Mouse (Mus musculus) kidney, adult 18-20 months (tissue): Measurements from ENCODE around the gene Acox1.

Experiments used
- DNase-seq: peaks from one replicate; pipeline ENCODE4 v3.0.0; 2021

The Acox1 gene

DNA sequence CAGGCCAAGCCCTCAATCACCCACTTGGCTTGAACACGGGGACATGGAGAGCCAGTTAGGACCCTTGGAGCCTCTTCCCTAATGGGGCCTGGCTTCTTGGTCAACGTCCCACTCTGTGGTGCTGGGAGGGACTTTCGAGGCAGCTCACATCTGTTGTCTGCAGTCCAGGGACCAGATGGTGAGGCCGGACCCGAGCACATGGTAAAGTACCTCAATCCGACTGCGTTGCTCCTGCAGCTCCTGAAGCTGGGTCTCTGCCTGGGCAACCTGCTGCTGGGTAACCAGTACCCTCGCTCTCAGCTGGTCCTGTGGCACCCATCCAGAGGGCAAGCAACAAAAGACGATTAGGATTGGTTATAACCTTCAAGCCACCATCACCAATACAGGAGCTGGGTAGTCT is 70.9 kb downstream of the Acox1 start:
- no peak for DNase-seq

DNA sequence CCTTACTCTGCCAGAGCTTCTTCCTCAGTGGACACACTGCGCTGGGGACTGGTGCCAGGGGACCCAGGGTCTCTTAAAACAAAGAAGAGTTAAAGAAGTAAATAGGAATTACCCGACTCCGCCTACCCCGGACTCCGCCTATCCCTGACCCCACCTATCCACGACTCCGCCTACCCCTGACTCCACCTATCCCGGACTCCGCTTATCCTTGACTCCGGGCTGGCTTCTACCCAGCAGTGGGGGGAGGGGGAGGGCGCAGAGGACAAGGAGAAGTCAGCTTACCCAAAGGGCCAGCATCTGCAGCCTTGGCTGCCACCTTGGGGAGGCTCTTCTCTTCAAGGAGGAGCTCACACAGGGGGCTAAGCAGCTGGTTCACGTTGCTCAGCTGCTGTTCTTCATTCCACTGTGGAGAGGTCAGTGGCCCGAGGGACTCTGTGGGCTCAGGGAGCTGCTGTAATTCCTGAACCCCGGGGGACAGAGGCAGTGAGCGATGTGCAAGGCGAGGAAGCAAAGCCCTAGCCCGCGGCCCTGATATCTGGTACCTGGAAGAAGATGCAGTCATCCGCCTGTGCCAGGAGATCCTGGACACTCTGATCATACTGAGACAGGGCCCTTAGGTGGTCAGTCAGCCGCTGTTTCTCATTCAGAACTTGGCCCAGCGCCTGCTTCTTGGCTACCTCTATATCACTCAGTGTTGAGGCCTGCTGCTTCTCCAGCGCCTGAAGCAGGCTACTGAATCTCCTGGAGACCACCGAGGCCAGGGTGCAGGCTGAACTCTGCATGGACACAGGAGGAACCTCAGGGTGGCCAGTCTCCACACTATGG is 71.5 kb downstream of the Acox1 start, which contains the start of gene Trim47:
Trim47 (minus strand) TSS at position 55 of the 825 bp plus-strand sequence.
- peak; percentile 82 for DNase-seq

DNA sequence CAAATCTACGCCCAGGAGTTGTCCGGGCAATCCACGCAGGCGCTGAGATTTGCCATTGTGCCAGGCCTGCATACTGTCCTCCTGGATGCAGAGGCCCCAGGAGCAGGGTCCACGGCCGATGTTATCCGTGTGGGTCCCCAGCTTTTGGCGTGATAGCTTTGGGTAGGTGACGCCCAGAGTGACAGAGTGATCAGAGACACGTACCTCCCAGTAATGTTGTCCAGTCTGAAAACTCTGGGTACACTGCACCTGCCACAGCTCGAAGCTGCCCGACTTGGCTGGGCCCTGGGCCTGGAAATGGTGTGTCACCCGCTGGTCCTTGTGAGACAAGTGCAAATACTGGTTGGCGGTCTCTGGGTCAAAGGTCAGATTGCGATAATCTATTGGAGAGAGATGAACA is 72.6 kb downstream of the Acox1 start:
- DNase-seq, result no peak
